Mouse (Mus musculus): ENCODE measurements around the gene Srrd. TPM values are rescaled to one million over a fixed set of nuclear protein-coding genes. Genes with fewer than 3 reads are reported as not detected.
"Not testable (repeated sequence)": the region's sequence is repeated elsewhere in the genome, so short reads cannot be mapped to it uniquely, and the experiment has no call there.

Srrd gene
- total and polyA plus RNA-seq, 2 experiments from 2014 or later: 56.0 to 84.3 TPM

- Histone ChIP-seq H3K4me1 (ENCODE audit: insufficient read depth, low read length) (peaks cover 6% of the 10 kb centered on the region), H3K4me3 (ENCODE audit: low read length) (no peak overlapping the region), H3K27me3 (ENCODE audit: insufficient read depth, low read length) (no peaks in the 10 kb centered on the region), H3K9ac (replicated peaks; ENCODE audit: low read length) (no peak overlapping the region), H3K27ac (no peak overlapping the region), H3K9me3 (ENCODE audit: low read length) (no peaks in the 10 kb centered on the region), H3K36me3 (ENCODE audit: insufficient read depth, low read length) (no peaks in the 10 kb centered on the region), H3K4me2 (ENCODE audit: low read depth, low read length) (no peak overlapping the region)
- DNase-seq (ENCODE audit: low spot score): no peak
- WGBS: 90% methylated on average over 6 of the region's 6 CpGs
- no peak for TF ChIP-seq CTCF (IDR thresholded peaks at IDR 0.05; ENCODE audit: low read depth)
- ATAC-seq: no peak
Measured at GRCm38 (mm10) chr5:112323246-112323645, 19.6 kb downstream of the Srrd start.

GRCm38 (mm10) chr5:112321376-112321775, 21.5 kb downstream of the Srrd start:
- H3K4me1 ChIP-seq (ENCODE audit: insufficient read depth, low read length): no peaks in the 10 kb centered on the region
- H3K27ac ChIP-seq: no peak overlapping the region
- no peak overlapping the region for H3K4me2 ChIP-seq (ENCODE audit: low read depth, low read length)
- no peak overlapping the region for H3K9ac ChIP-seq (replicated peaks; ENCODE audit: low read length)
- WGBS: 79% methylated on average over 4 of the region's 4 CpGs
- no peaks in the 10 kb centered on the region for H3K27me3 ChIP-seq (ENCODE audit: insufficient read depth, low read length)
- H3K36me3 ChIP-seq (ENCODE audit: insufficient read depth, low read length): 0 out of 2 replicates have a peak, but pooled peaks cover 4% of the 10 kb centered on the region
- no peak for ATAC-seq
- H3K9me3 ChIP-seq (ENCODE audit: low read length): no peaks in the 10 kb centered on the region
- no peak for TF ChIP-seq CTCF (IDR thresholded peaks at IDR 0.05; ENCODE audit: low read depth)
- no peak for DNase-seq (ENCODE audit: low spot score)
- no peak overlapping the region for H3K4me3 ChIP-seq (ENCODE audit: low read length)

GRCm38 (mm10) chr5:112320936-112321335, 21.9 kb downstream of the Srrd start:
- Histone ChIP-seq H3K4me1 (ENCODE audit: insufficient read depth, low read length) (no peaks in the 10 kb centered on the region), H3K4me3 (ENCODE audit: low read length) (no peak overlapping the region), H3K4me2 (ENCODE audit: low read depth, low read length) (no peak overlapping the region), H3K27ac (no peak overlapping the region), H3K36me3 (ENCODE audit: insufficient read depth, low read length) (0 out of 2 replicates have a peak, but pooled peaks cover 4% of the 10 kb centered on the region), H3K27me3 (ENCODE audit: insufficient read depth, low read length) (no peaks in the 10 kb centered on the region), H3K9me3 (ENCODE audit: low read length) (no peaks in the 10 kb centered on the region), H3K9ac (replicated peaks; ENCODE audit: low read length) (no peak overlapping the region)
- 67% methylated on average over 6 of the region's 6 CpGs for WGBS
- DNase-seq (ENCODE audit: low spot score) (no peak), ATAC-seq (no peak)
- TF ChIP-seq CTCF (IDR thresholded peaks at IDR 0.05; ENCODE audit: low read depth): no peak

GRCm38 (mm10) chr5:112320379-112320778, 22.5 kb downstream of the Srrd start:
- Histone ChIP-seq H3K9ac (replicated peaks; ENCODE audit: low read length) (no peak overlapping the region), H3K36me3 (ENCODE audit: insufficient read depth, low read length) (0 out of 2 replicates have a peak, but pooled peaks cover 4% of the 10 kb centered on the region), H3K4me1 (ENCODE audit: insufficient read depth, low read length) (no peaks in the 10 kb centered on the region), H3K4me2 (ENCODE audit: low read depth, low read length) (no peak overlapping the region), H3K9me3 (ENCODE audit: low read length) (no peaks in the 10 kb centered on the region), H3K27me3 (ENCODE audit: insufficient read depth, low read length) (no peaks in the 10 kb centered on the region), H3K27ac (no peak overlapping the region), H3K4me3 (ENCODE audit: low read length) (no peak overlapping the region)
- no peak for ATAC-seq
- DNase-seq (ENCODE audit: low spot score): no peak
- 69% methylated on average over 5 of the region's 5 CpGs for WGBS
- no peak for TF ChIP-seq CTCF (IDR thresholded peaks at IDR 0.05; ENCODE audit: low read depth)

- not testable (repeated sequence) for H3K27me3 ChIP-seq (ENCODE audit: insufficient read depth, low read length); H3K4me3 ChIP-seq (ENCODE audit: low read length); DNase-seq (ENCODE audit: low spot score); H3K9ac ChIP-seq (replicated peaks; ENCODE audit: low read length); H3K27ac ChIP-seq; H3K36me3 ChIP-seq (ENCODE audit: insufficient read depth, low read length); H3K4me2 ChIP-seq (ENCODE audit: low read depth, low read length); ATAC-seq; H3K4me1 ChIP-seq (ENCODE audit: insufficient read depth, low read length); H3K9me3 ChIP-seq (ENCODE audit: low read length)
- 74% methylated on average over 2 of the region's 2 CpGs for WGBS
Measured at GRCm38 (mm10) chr5:112319343-112319742, 23.5 kb downstream of the Srrd start.

- WGBS: 54% methylated on average over 5 of the region's 5 CpGs
- DNase-seq (ENCODE audit: low spot score): no peak
- H3K4me2 ChIP-seq (ENCODE audit: low read depth, low read length): no peak overlapping the region
Measured at GRCm38 (mm10) chr5:112317328-112317727, 25.5 kb downstream of the Srrd start.

GRCm38 (mm10) chr5:112316468-112316867, 26.4 kb downstream of the Srrd start:
- H3K4me2 ChIP-seq (ENCODE audit: low read depth, low read length): no peak overlapping the region
- H3K27ac ChIP-seq: no peak overlapping the region
- no peak for DNase-seq (ENCODE audit: low spot score)
- 73% methylated on average over 5 of the region's 5 CpGs for WGBS
- H3K4me1 ChIP-seq (ENCODE audit: insufficient read depth, low read length): no peaks in the 10 kb centered on the region
- no peaks in the 10 kb centered on the region for H3K27me3 ChIP-seq (ENCODE audit: insufficient read depth, low read length)
- H3K36me3 ChIP-seq (ENCODE audit: insufficient read depth, low read length): peaks cover 12% of the 10 kb centered on the region; the same call in 1 of the 2 replicates
- H3K9ac ChIP-seq (replicated peaks; ENCODE audit: low read length): no peak overlapping the region
- ATAC-seq: no peak
- TF ChIP-seq CTCF (IDR thresholded peaks at IDR 0.05; ENCODE audit: low read depth): peak; percentile 25
- H3K9me3 ChIP-seq (ENCODE audit: low read length): no peaks in the 10 kb centered on the region
- H3K4me3 ChIP-seq (ENCODE audit: low read length): no peak overlapping the region

More at GRCm38 (mm10) chr5:112317328-112317727, 25.5 kb downstream of the Srrd start:
- peaks cover 12% of the 10 kb centered on the region; the same call in 1 of the 2 replicates for H3K36me3 ChIP-seq (ENCODE audit: insufficient read depth, low read length)
- no peaks in the 10 kb centered on the region for H3K4me1 ChIP-seq (ENCODE audit: insufficient read depth, low read length)
- H3K27ac ChIP-seq: no peak overlapping the region
- no peak overlapping the region for H3K4me3 ChIP-seq (ENCODE audit: low read length)
- no peaks in the 10 kb centered on the region for H3K27me3 ChIP-seq (ENCODE audit: insufficient read depth, low read length)
- ATAC-seq: no peak
- H3K9ac ChIP-seq (replicated peaks; ENCODE audit: low read length): no peak overlapping the region
- H3K9me3 ChIP-seq (ENCODE audit: low read length): no peaks in the 10 kb centered on the region
- TF ChIP-seq CTCF (IDR thresholded peaks at IDR 0.05; ENCODE audit: low read depth): no peak

Data from hindbrain, postnatal 0 days (tissue).